Mouse (Mus musculus) gastrocnemius, postnatal 14 days (tissue): ENCODE measurements at regions not wholly inside any gene's neighbourhood (a gene's known extent, or its start where the extent isn't known, plus 50 kb on each side); places are given as distances from the start of the nearest gene placed in this dataset.

Source experiments
- DNase-seq: peaks from one replicate; pipeline ENCODE4 v3.0.0; 2021; ENCODE audit warnings: mixed read lengths
- intact Hi-C: fragments of 180-260 bp; cut with DNase I; formaldehyde crosslinking; loops from one replicate; pipeline ENCODE4 v1.15.1; 2025; ENCODE audit warnings: low total_unique reads

DNA sequence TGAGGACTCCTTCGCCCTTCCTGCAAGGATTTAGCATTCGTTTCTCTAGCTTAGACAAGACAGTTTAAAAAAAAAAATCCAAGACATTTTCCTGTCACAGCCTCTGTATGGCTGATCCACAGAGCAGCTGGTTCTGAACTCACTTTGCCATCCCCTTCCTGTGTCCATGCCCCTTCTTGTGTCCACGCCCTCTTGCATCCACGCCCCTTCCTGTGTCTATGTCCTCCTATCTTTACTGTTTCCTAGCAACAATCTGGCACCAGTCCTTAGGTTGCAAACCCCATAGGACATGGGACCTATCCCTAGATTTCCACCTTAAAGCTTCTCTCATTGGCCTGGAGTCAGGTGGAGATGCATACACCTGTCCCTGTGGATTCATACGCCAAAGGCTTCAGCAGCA, 264.8 kb downstream of the Agtpbp1 start:
- intact Hi-C loops = no loop called here
- DNase-seq = no peak

DNA sequence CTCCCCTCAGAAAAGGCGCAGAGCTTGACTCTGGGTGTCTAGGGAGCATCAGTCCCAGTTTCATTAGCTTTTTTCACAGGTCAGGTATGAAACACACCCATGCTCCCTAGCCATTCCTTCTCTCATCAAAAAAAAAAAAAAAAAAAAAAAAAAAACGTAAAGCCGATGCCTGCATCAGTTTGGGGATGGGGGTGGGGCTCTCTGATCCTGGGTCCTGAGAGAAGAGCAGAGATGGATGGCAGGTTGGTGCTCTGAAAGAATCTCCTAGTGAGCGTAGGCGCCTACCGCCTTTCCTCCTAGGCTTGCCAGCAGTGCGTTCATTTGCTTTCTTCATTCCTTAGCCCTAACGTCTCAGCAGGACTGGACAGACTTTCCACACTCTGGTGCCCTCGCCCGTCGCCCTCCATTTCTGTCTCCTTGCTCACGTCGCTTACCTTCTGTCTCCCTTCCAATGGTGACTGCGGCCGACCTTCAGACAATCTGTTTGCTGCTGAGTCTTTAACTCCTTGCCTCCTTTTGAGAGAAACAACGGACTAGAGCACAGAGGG, 267.5 kb downstream of the Agtpbp1 start:
- no peak for DNase-seq
- intact Hi-C loops = loop anchor here (2.0 kb wide), 1 partner anchor 61 kb away; no protein-coding TSS in a partner anchor

DNA sequence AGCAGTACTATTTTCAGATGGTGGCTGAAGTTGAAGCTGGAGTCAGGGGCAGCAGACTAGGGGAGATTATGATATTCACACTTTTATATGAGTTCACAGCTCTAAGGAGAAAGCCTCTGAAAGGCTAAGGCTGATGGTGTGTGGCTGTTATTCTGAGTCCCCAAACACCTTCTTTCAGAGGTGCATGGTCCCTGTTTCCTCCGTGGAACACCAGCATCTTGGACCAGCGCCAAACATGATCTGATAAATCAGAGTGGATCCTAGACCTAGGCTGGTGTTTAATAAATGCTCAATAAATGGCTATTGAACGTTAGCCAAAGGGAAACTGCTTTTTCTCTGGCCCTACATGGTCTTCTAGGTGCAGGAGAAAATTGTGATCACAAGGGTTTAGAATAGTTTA, 269.2 kb downstream of the Agtpbp1 start:
- DNase-seq = no peak
- intact Hi-C loops = no loop called here

DNA sequence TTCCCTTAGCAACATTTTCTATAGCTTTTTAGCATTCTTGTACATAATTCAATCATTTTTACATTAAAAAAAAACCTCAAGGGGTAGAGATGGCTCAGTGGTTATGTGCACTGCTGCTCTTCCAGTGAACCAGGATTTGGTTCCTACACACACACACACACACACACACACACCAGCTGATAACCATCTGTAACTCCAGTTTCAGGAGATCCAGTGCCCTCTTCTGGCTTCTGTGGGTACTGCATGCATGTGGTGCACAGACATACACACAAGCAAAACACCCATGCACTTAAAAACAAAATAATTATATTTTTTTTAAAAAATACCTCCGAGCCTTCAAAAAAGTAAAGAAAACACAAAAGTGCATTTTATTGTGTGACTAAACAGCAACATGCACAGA, 270.6 kb downstream of the Agtpbp1 start:
- intact Hi-C loops = no loop called here
- peak; percentile 41 for DNase-seq

DNA sequence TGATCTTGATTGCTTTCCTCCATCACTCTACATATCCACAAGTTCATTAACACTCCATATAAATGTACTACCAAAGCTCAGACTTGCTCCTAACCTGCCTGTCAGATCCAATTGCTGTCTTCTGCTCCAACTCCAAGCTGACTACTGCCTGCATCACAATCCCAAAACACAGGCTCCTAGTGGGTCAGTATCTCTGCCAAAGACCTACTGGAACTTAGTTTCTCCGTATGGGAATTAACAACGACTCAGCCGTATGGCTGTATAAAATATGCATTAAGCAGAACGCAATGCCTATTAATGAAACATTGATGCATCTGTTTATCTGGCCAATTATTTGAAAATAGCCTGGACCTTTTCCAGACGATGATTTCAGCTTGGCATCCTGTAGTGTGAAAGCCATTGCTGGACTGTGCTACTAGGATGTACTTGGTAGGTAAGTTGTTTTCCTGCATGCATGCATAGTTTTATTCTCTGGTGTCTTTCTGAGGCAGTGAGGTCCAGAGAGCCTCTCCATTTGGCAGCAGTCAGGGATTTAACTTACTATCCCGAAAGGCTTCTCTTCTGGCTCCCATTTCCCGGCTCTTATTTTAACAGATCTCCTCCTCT, 271.2 kb downstream of the Agtpbp1 start:
- intact Hi-C loops = no loop called here
- no peak for DNase-seq

DNA sequence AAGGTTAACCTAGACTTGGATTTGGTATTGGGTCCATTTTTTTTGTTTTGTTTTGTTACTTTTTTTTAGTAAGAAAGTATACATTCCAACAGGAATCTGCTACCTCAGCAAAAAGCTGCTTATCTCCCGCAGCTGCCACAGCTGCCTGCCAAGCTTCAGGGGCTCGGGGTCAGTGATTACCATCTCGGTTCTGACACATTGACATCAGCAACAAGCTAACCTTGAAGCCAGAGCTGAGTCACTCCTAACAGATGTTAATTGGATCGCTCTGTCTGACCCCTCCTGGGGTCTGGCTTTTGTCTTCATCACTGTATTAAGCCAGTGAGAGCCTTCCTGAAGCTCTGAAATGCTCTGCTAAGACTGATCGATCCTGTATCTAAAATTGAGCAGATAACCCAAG, 292.1 kb downstream of the Agtpbp1 start:
- no peak for DNase-seq
- intact Hi-C loops = no loop called here

DNA sequence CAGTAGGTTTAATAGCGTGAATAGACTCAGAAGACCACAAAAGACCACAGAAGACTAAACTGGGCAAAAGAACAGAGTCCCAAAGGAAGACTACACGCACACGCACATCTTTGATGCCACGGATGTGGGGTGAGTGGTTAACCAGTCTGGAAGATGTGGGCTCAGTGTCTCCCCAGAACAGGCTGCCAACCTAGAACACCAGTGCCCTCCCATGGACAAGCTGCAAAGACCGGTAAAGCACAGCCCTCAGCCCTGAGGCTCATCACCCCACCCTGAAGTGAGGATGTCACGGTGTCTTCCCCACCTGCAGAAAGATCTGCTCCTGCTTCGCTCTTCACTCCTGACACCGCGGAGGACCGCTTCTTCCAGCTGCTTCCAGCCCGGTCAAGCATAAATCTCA, 295.9 kb downstream of the Agtpbp1 start:
- intact Hi-C loops = no loop called here
- DNase-seq = no peak

DNA sequence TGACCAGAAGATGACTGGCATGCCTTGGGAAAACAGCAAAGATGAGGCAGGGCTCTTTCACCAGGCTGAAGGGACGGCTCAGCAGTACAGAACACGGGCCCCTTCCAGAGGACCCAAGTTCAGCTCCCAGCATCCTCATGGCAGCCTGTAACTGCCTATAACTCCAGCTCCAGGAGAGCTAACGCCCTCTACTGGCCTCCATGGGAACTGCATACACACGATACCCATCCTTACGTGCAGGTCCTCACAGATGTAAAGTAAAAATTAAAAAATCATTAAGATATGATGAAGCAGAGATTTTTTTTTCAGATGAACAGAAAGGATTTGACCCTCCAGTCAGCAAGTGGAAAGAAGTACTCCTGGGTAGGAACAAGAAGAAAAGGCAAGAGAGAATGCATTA, 303.8 kb downstream of the Agtpbp1 start:
- no peak for DNase-seq
- intact Hi-C loops = no loop called here

DNA sequence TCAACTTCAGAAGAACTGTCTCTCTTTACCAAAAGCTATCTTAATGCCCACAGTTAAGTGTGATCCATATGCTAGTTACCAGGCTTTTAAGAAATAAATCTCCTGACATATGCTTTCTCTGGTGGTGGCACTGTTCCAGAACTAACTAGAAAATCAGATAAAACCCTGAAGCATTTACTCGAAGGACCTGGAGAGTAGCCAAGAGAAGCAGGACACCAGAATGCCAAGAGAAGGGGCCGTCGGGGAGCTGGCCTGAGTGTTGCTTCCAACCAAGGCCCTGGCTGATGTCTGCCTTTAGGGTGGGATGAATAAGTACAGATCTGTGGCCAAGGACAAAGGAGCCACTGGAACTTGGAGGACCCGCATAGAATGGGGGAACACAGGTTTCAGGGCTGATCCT, 305.9 kb downstream of the Agtpbp1 start:
- intact Hi-C loops = no loop called here
- no peak for DNase-seq

DNA sequence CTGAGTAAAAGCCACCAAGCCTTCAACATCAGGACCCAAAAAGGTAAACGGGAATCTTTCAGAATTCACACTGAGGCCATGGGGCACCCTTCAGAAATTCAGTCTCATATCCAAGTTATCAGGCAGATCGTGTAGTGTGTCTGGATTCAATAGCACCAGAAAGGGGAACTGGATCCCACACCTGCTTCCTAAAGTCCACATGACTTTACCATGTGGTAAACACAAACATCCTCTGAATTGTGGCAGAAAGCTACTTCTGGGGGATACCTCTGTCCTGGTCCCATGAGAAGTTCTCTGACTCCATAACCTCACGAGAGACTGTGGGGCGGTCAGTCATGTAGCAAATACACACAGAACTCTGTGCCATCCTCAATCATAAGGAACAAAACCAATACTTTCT, 313.4 kb downstream of the Agtpbp1 start:
- DNase-seq = no peak
- intact Hi-C loops = no loop called here

DNA sequence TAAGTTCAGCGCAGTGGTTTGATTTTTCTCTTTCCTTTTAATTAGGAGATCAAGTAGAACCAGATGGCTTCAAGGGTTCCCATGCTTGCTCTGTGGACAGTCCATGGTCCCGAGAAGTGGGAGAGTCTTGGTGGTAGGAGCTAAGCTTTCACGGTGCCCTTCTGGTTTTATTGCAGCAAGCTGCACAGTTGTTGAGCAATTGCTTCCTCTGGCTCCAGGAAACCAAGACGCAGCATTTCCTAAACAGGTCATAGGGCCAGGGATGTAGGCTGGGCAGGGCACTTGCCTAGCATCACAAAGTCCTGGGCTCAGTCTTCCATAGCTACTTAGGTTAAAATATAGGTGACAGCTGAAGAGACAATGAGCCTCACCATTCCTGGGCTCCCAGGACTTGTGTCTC, 318.2 kb downstream of the Agtpbp1 start:
- intact Hi-C loops = no loop called here
- DNase-seq = no peak

DNA sequence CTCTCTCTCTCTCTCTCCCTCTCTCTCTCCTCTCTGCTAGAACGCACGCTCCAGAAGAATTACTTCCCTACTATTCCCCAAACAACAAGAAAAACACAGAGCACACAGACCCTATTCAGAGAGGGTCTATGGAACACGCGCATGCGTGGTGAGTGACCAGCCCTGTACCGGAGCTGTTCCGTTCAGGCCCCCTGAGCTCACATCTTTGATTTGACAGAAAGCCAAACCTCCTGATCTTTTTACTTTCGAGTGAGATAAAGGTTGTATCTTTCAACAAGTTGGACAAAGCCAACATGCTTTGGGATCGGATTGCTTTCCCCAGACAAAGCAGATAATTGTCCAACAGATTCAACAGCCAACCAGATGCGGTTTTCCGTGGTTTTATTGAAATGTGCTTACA, 320.9 kb downstream of the Agtpbp1 start:
- no peak for DNase-seq
- intact Hi-C loops = no loop called here

DNA sequence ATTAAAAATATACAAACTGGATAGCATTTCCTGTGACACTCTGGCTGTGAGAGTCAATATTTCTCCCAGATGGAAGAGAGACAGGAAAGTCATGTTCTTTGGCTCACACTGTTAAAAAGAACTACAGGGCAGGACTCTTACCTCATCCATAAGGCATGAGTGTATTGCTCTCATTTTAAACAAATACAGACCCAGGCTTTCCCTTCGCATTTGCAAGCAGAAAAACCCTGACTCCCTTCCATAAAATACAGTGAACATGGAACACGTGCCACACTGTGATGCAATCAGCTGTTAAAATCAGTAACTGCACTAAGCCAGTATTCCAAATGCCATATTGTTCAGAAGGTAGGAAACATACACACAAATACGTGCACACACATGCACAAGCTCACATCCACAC, 323.1 kb downstream of the Agtpbp1 start:
- intact Hi-C loops = no loop called here
- no peak for DNase-seq

DNA sequence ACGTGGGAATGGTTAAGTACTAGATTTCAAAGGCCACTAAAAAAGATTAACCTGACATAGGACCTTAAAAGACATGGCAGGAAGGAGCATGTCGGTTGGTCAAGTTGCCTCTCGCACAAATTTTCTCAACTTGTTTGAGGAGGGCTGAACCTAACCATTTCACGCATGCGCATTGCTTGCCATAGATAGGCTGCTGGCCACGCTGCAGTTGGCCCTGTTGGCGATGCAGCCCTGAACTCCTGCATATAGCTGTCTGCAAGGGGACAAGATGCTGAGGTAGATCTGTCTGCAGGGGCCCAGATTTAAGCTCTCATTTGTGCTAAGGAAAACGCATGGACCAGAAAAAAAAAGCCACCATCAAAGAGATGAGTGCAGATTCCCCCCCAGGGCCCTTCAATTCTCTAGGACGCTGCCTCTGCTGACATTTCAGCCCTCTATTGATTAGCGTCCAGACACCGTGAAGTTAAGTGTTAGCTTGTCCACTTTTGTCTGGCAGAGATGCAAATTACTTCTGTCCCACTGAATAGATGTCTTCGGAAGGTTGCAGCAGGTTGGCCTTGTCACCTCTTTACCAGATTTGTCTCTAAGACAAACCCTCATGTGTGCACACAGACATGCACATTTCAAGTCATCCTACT, 329.1 kb downstream of the Agtpbp1 start:
- intact Hi-C loops = no loop called here
- DNase-seq = no peak

DNA sequence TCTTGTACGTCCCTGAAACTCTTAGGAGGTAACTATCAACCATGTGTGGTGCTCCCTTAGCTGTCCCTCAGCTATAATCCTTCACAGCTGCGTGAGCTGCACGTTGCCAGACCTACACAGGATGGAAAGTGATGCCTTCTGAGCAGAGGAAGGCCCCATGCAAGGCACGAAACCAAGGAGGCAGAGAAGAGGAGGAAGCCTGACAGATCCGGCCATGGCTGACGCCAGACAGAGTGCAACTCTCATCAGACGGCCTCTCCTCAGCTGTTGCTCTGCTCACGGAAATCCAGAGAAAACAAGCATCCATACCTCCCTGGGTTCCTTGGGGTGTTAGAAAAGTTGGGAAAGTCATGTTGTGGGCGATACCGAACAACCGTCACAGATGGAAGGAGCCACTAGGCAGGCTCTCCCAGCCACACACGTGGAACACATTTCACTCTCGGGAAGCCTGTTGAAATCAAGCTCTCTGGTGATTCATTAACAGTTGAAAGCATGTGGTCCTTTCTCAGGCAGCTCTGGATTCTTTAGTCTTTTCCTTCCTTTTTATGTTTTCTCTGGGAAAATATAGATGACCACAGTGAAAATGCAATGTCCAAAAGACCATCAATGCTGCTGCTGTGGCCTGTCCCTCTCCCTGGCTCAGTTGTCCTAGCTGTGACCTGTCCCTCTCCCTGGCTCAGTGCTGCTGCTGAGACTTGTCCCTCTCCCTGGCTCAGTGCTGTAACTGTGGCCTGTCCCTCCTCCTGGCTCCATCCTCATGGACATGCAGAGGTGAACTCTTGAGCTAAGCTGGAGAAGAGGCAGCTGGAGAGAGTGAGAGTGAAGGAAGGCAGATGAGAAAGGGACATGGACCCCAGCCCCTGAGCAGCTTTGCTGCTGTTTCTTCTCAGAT, 331.1 kb downstream of the Agtpbp1 start:
- DNase-seq = peak; percentile 20
- intact Hi-C loops = no loop called here

DNA sequence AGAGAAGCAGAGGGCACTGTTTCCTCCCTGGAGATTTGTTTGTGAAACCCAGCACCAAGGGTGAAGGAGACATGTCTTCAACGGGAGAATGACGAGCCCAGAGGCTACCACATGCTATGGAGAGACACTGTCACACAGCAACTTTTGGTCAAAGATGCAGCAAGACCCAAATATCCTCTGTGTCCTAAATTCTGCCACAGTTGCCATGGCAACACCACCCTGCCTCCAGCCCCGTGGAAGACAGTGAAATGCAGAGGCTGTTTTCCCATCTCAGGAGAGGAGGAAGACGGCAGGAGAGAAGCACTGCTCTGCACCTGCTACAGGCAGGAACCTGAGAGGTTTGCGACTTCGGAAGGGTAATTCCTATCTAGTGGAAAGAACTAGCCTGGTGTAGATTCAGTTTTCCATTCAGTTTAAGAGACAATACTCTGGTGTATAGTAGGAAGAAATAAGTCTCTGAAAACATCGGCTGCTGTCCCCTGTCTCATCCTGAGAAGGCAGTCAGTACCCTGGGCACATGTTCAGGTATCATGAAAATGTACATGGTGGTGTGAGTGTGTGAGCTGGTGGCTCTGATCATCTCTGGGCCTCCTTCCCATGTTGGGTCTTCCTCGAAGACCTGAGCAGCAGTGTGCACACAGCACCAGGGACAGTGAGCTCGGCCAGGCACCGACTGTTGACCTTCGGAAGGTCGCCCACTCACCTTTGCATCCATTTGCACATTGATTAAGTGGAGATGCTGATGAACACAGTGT, 333.6 kb downstream of the Agtpbp1 start:
- no peak for DNase-seq
- intact Hi-C loops = no loop called here

DNA sequence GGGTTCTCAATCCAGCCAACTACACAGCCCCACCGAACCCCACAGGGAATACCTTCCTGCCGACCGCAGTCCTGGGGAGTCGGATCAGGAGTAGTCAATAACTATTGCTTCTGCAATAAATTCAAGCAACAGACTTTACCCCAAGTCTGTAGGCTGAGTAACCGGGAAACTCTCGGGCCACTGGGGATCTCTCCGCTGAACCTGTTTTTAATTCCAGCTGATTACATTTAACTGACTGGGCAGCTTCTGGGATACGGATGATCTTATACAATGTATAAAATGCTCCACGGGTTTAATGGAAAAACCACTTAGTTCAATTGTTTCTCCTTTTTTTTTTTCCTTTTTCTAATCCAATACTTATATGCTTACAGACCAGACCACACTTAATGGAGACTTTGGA, 336.6 kb downstream of the Agtpbp1 start:
- no peak for DNase-seq

DNA sequence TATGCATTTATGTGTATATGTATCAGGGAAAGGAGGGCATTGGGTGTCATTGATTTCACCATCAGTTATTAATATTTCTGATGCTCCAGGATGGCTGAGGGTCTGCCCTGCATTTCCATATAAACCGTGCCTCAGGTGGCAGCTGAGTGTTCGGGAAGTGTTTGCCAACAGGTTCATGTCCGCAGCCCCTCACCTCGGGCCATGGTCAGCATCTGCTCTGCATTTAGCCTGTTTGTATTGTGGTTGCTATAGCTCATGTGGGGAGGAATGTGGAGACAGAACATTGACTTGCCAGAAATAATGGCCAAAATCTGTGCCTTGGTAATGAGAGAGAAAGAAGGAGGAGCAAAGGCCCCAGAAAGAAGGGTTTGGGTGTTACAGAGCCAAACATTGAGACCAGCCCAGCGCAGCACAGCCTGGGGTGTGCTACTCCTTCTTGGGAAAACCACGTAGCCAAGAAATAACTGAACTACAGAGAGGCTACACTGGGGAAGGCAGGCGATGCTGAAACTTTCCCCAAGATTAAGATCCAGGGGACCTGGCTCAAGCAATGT, 338.0 kb downstream of the Agtpbp1 start:
- intact Hi-C loops = no loop called here
- no peak for DNase-seq

More for the DNA sequence above, 336.6 kb downstream of the Agtpbp1 start:
- intact Hi-C loops = no loop called here

DNA sequence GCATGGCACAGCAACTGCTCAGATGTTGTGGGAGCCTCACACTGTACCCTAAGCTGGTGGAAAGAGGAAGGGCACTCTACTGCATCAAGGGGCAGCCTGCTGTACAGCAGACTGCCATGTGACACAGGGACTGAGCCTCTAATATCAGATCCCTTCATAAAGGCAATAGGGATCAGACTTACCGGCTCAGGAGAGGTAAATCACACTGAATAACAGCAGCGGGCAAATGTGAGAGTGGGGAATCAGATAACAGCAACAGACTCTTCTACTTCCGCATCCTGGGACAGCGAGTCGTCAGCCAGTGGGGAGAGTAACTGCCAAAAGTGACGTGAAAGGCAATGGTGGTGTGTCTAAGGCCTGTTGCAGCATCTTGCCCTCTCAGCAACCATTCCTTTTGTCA, 339.0 kb downstream of the Agtpbp1 start:
- no peak for DNase-seq
- intact Hi-C loops = no loop called here

DNA sequence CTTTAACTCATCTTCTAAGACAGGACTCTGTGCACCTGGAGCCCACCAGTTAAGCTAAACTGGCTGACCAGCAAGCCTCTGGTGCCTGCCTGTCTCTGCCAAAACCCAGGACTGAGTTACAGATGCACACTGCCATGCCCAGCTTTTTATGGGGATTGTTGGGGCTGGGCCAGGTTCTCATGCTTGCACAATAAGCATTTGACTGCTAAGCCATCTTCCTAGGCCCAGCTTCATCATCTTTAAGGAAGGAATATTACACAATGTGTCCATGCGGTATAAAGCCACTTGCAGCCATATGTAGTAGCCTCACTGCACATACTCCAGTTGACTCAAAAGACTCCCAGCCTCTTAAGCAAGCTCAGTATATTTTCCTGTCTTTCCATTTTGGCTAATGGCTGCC, 340.4 kb downstream of the Agtpbp1 start:
- DNase-seq = no peak
- intact Hi-C loops = no loop called here
